Mouse (Mus musculus) naive thymus-derived CD4-positive, alpha-beta T cell, adult 2 months (primary cell): ENCODE data around the gene Zfp866.
A peak's percentile ranks its signal among the peaks of the same experiment; 100 is the strongest.

Experiments
- DNase-seq: peaks from one replicate; pipeline ENCODE4 v3.0.0-alpha.2; 2011; ENCODE audit warnings: low read depth

Zfp866 gene

GRCm38 (mm10) chr8:69790773-69791367 is at the start of gene Zfp866, which contains the start of gene Atp13a1:
TSS of gene Zfp866 (minus strand) at chr8:69791178.
TSS of gene Atp13a1 (plus strand) at chr8:69791163.
- DNase-seq = peak; percentile 93

GRCm38 (mm10) chr8:69837057-69837682 is 46.2 kb upstream of the Zfp866 start:
- DNase-seq = no peak

- peak; percentile 97 for DNase-seq
Measured at GRCm38 (mm10) chr8:69832298-69832853, 41.4 kb upstream of the Zfp866 start, which contains the start of gene Pbx4. TSS of gene Pbx4 (plus strand) at chr8:69832491.

GRCm38 (mm10) chr8:69826371-69826770 is 35.4 kb upstream of the Zfp866 start:
- no peak for DNase-seq

- peak; percentile 76 for DNase-seq
Measured at GRCm38 (mm10) chr8:69822386-69823191, 31.6 kb upstream of the Zfp866 start, which contains the start of gene Lpar2. TSS of gene Lpar2 (plus strand) at chr8:69822429.

GRCm38 (mm10) chr8:69821971-69822385 is 31.0 kb upstream of the Zfp866 start:
- peak; percentile 38 for DNase-seq

GRCm38 (mm10) chr8:69820466-69820865 is 29.5 kb upstream of the Zfp866 start:
- no peak for DNase-seq

GRCm38 (mm10) chr8:69815396-69815795 is 24.4 kb upstream of the Zfp866 start:
- no peak for DNase-seq

GRCm38 (mm10) chr8:69814881-69815280 is 23.9 kb upstream of the Zfp866 start:
- DNase-seq = no peak

- DNase-seq = no peak
Measured at GRCm38 (mm10) chr8:69809820-69810219, 18.8 kb upstream of the Zfp866 start.

- peak; percentile 65 for DNase-seq
Measured at GRCm38 (mm10) chr8:69808864-69809403, 18.0 kb upstream of the Zfp866 start.

- DNase-seq = peak; percentile 93
Measured at GRCm38 (mm10) chr8:69808094-69808863, 17.3 kb upstream of the Zfp866 start, which contains the start of gene Gmip. TSS of gene Gmip (plus strand) at chr8:69808679.

GRCm38 (mm10) chr8:69807236-69807635 is 16.3 kb upstream of the Zfp866 start:
- no peak for DNase-seq

GRCm38 (mm10) chr8:69805491-69805890 is 14.5 kb upstream of the Zfp866 start:
- DNase-seq = no peak

- no peak for DNase-seq
Measured at GRCm38 (mm10) chr8:69805086-69805485, 14.1 kb upstream of the Zfp866 start.

- DNase-seq = no peak
Measured at GRCm38 (mm10) chr8:69804537-69804936, 13.6 kb upstream of the Zfp866 start.

GRCm38 (mm10) chr8:69803366-69803765 is 12.4 kb upstream of the Zfp866 start:
- no peak for DNase-seq

GRCm38 (mm10) chr8:69802216-69802615 is 11.2 kb upstream of the Zfp866 start:
- DNase-seq = no peak

GRCm38 (mm10) chr8:69801796-69802195 is 10.8 kb upstream of the Zfp866 start:
- no peak for DNase-seq

GRCm38 (mm10) chr8:69799946-69800345 is 9.0 kb upstream of the Zfp866 start:
- no peak for DNase-seq

GRCm38 (mm10) chr8:69799261-69799660 is 8.3 kb upstream of the Zfp866 start:
- DNase-seq = no peak
